Mouse (Mus musculus): ENCODE measurements around the gene Tada2a. TPM values are rescaled to one million over a fixed set of nuclear protein-coding genes. Genes with fewer than 3 reads are reported as not detected.

Tada2a gene
- polyA plus RNA-seq, 1 experiment from 2014 or later, result 30.6 TPM

- H3K4me1 ChIP-seq (replicated peaks; ENCODE audit: control insufficient read depth, insufficient read depth, low read length), result no peaks in the 10 kb centered on the region
- WGBS, result 91% methylated on average over 5 of the region's 5 CpGs
Measured at GRCm38 (mm10) chr11:84097251-84097998, 32.0 kb downstream of the Tada2a start.

DNA sequence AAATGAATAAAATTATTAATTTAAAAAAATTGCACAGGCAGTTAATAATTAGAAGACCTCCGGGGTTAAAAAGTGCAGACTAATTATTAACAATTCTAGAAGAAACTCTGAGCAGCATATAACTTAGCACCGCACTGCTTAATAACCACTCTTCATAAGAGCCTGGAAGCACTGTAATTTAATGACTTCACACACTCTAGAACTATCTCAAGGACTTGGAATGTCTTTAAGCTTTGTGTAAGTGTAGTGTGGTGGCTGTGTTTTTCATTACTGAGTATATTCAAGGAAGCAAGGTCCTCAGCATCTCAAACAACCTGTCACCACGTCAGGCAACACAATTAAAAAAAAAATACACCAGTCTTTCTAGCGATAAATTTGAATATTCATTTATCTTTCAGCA is 34.3 kb downstream of the Tada2a start:
- H3K36me3 ChIP-seq (ENCODE audit: control insufficient read depth, insufficient read depth, low read length), result peaks cover 8% of the 10 kb centered on the region; the same call in 1 of the 2 replicates
- H3K4me1 ChIP-seq (replicated peaks; ENCODE audit: control insufficient read depth, insufficient read depth, low read length), result no peaks in the 10 kb centered on the region
- DNase-seq (ENCODE audit: low spot score) (no peak), ATAC-seq (replicated peaks; ENCODE audit: low FRiP score) (no peak)
- no peak overlapping the region for H3K9ac ChIP-seq (ENCODE audit: low read depth, low read length)
- H3K27ac ChIP-seq (ENCODE audit: low read depth, low read length), result no peak overlapping the region
- H3K4me3 ChIP-seq (ENCODE audit: low read depth, low read length), result no peak overlapping the region
- H3K27me3 ChIP-seq (replicated peaks; ENCODE audit: control insufficient read depth, insufficient read depth, low read length), result no peaks in the 10 kb centered on the region
- WGBS, result 87% methylated on average over 4 of the region's 4 CpGs
- no peaks in the 10 kb centered on the region for H3K9me3 ChIP-seq (ENCODE audit: control insufficient read depth, low read length)
- H3K4me2 ChIP-seq, result no peak overlapping the region

More at GRCm38 (mm10) chr11:84097251-84097998, 32.0 kb downstream of the Tada2a start:
- H3K9me3 ChIP-seq (ENCODE audit: control insufficient read depth, low read length), result no peaks in the 10 kb centered on the region
- no peak overlapping the region for H3K4me3 ChIP-seq (ENCODE audit: low read depth, low read length)
- DNase-seq (ENCODE audit: low spot score) (no peak), ATAC-seq (replicated peaks; ENCODE audit: low FRiP score) (no peak)
- peaks cover 14% of the 10 kb centered on the region; the same call in 1 of the 2 replicates for H3K36me3 ChIP-seq (ENCODE audit: control insufficient read depth, insufficient read depth, low read length)
- no peak overlapping the region for H3K9ac ChIP-seq (ENCODE audit: low read depth, low read length)
- no peak overlapping the region for H3K4me2 ChIP-seq
- H3K27me3 ChIP-seq (replicated peaks; ENCODE audit: control insufficient read depth, insufficient read depth, low read length), result no peaks in the 10 kb centered on the region
- no peak overlapping the region for H3K27ac ChIP-seq (ENCODE audit: low read depth, low read length)

GRCm38 (mm10) chr11:84090572-84090971 is 38.8 kb downstream of the Tada2a start:
- no peak for DNase-seq (ENCODE audit: low spot score)
- Histone ChIP-seq H3K4me1 (replicated peaks; ENCODE audit: control insufficient read depth, insufficient read depth, low read length) (no peaks in the 10 kb centered on the region), H3K4me2 (no peak overlapping the region), H3K9me3 (ENCODE audit: control insufficient read depth, low read length) (no peaks in the 10 kb centered on the region), H3K36me3 (ENCODE audit: control insufficient read depth, insufficient read depth, low read length) (peaks cover 2% of the 10 kb centered on the region; the same call in 1 of the 2 replicates), H3K4me3 (ENCODE audit: low read depth, low read length) (no peak overlapping the region), H3K9ac (ENCODE audit: low read depth, low read length) (no peak overlapping the region), H3K27ac (ENCODE audit: low read depth, low read length) (no peak overlapping the region), H3K27me3 (replicated peaks; ENCODE audit: control insufficient read depth, insufficient read depth, low read length) (no peaks in the 10 kb centered on the region)
- 90% methylated on average over 8 of the region's 8 CpGs for WGBS
- no peak for ATAC-seq (replicated peaks; ENCODE audit: low FRiP score)

DNA sequence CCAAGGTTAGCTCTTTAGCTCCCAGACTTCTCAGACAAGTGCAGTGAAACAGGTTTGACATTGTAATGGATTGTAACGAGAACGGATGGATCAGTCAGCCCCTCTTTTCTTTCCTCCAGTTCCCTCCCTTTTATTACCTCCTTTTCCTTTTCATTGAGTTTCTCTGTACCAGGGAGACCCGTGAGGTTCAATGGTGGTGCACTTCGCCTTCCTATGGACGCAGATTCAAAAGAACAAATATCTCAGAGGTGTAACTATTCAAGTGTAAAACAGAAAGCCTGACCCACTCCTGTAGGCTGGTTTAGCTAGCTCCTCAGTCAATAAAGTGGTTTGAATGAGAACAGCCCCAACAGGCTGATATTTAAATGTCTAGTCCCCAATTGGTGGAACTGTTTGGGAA is 47.5 kb downstream of the Tada2a start:
- ATAC-seq (replicated peaks; ENCODE audit: low FRiP score) (no peak), DNase-seq (ENCODE audit: low spot score) (no peak)
- Histone ChIP-seq H3K9me3 (ENCODE audit: control insufficient read depth, low read length) (no peaks in the 10 kb centered on the region), H3K27ac (ENCODE audit: low read depth, low read length) (no peak overlapping the region), H3K4me2 (no peak overlapping the region), H3K4me1 (replicated peaks; ENCODE audit: control insufficient read depth, insufficient read depth, low read length) (no peaks in the 10 kb centered on the region), H3K4me3 (ENCODE audit: low read depth, low read length) (no peak overlapping the region), H3K9ac (ENCODE audit: low read depth, low read length) (no peak overlapping the region), H3K36me3 (ENCODE audit: control insufficient read depth, insufficient read depth, low read length) (peaks cover 18% of the 10 kb centered on the region), H3K27me3 (replicated peaks; ENCODE audit: control insufficient read depth, insufficient read depth, low read length) (no peaks in the 10 kb centered on the region)
- 94% methylated on average over 5 of the region's 5 CpGs for WGBS

DNA sequence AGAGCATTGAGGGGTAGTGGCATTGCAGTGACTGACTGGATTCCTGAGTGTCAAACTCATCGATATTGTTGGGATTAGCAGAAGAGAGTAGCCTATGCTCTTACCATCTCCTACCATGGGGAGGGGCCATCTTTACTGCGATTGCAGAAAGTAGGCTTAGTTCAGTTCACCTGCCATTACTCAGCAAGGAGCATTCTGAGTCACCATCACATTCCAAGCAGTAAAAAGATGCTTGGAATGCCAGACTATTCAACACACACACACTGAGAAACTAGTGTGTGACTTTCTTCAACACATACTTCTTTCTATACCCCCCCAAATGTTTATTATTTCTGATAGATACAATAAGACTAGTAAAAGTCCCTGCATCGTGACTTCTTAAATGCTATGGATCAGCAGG is 49.1 kb downstream of the Tada2a start:
- no peak overlapping the region for H3K9ac ChIP-seq (ENCODE audit: low read depth, low read length)
- ATAC-seq (replicated peaks; ENCODE audit: low FRiP score) (no peak), DNase-seq (ENCODE audit: low spot score) (no peak)
- H3K36me3 ChIP-seq (ENCODE audit: control insufficient read depth, insufficient read depth, low read length), result peaks cover 15% of the 10 kb centered on the region
- no peak overlapping the region for H3K4me3 ChIP-seq (ENCODE audit: low read depth, low read length)
- no peaks in the 10 kb centered on the region for H3K27me3 ChIP-seq (replicated peaks; ENCODE audit: control insufficient read depth, insufficient read depth, low read length)
- H3K27ac ChIP-seq (ENCODE audit: low read depth, low read length), result no peak overlapping the region
- no peak overlapping the region for H3K4me2 ChIP-seq
- H3K4me1 ChIP-seq (replicated peaks; ENCODE audit: control insufficient read depth, insufficient read depth, low read length), result no peaks in the 10 kb centered on the region
- 89% methylated on average over 3 of the region's 3 CpGs for WGBS
- no peaks in the 10 kb centered on the region for H3K9me3 ChIP-seq (ENCODE audit: control insufficient read depth, low read length)

GRCm38 (mm10) chr11:84079887-84080286 is 49.5 kb downstream of the Tada2a start:
- Histone ChIP-seq H3K4me3 (ENCODE audit: low read depth, low read length) (no peak overlapping the region), H3K36me3 (ENCODE audit: control insufficient read depth, insufficient read depth, low read length) (peaks cover 15% of the 10 kb centered on the region), H3K4me2 (no peak overlapping the region), H3K27ac (ENCODE audit: low read depth, low read length) (no peak overlapping the region), H3K9me3 (ENCODE audit: control insufficient read depth, low read length) (no peaks in the 10 kb centered on the region), H3K4me1 (replicated peaks; ENCODE audit: control insufficient read depth, insufficient read depth, low read length) (no peaks in the 10 kb centered on the region), H3K27me3 (replicated peaks; ENCODE audit: control insufficient read depth, insufficient read depth, low read length) (no peaks in the 10 kb centered on the region), H3K9ac (ENCODE audit: low read depth, low read length) (no peak overlapping the region)
- WGBS, result 81% methylated on average over 4 of the region's 4 CpGs
- DNase-seq (ENCODE audit: low spot score) (no peak), ATAC-seq (replicated peaks; ENCODE audit: low FRiP score) (no peak)

GRCm38 (mm10) chr11:84079361-84079760 is 50.0 kb downstream of the Tada2a start:
- Histone ChIP-seq H3K4me2 (no peak overlapping the region), H3K27ac (ENCODE audit: low read depth, low read length) (no peak overlapping the region), H3K9ac (ENCODE audit: low read depth, low read length) (no peak overlapping the region), H3K36me3 (ENCODE audit: control insufficient read depth, insufficient read depth, low read length) (peaks cover 15% of the 10 kb centered on the region), H3K27me3 (replicated peaks; ENCODE audit: control insufficient read depth, insufficient read depth, low read length) (no peaks in the 10 kb centered on the region), H3K4me3 (ENCODE audit: low read depth, low read length) (no peak overlapping the region), H3K4me1 (replicated peaks; ENCODE audit: control insufficient read depth, insufficient read depth, low read length) (no peaks in the 10 kb centered on the region), H3K9me3 (ENCODE audit: control insufficient read depth, low read length) (no peaks in the 10 kb centered on the region)
- DNase-seq (ENCODE audit: low spot score) (no peak), ATAC-seq (replicated peaks; ENCODE audit: low FRiP score) (no peak)
- WGBS, result 91% methylated on average over 11 of the region's 11 CpGs

GRCm38 (mm10) chr11:84078601-84079000 is 50.8 kb downstream of the Tada2a start:
- Histone ChIP-seq H3K4me3 (ENCODE audit: low read depth, low read length) (no peak overlapping the region), H3K36me3 (ENCODE audit: control insufficient read depth, insufficient read depth, low read length) (peaks cover 15% of the 10 kb centered on the region), H3K4me1 (replicated peaks; ENCODE audit: control insufficient read depth, insufficient read depth, low read length) (no peaks in the 10 kb centered on the region), H3K9ac (ENCODE audit: low read depth, low read length) (no peak overlapping the region), H3K9me3 (ENCODE audit: control insufficient read depth, low read length) (no peaks in the 10 kb centered on the region), H3K27ac (ENCODE audit: low read depth, low read length) (no peak overlapping the region), H3K4me2 (no peak overlapping the region), H3K27me3 (replicated peaks; ENCODE audit: control insufficient read depth, insufficient read depth, low read length) (no peaks in the 10 kb centered on the region)
- 90% methylated on average over 9 of the region's 9 CpGs for WGBS
- ATAC-seq (replicated peaks; ENCODE audit: low FRiP score), result no peak
- no peak for DNase-seq (ENCODE audit: low spot score)

DNA sequence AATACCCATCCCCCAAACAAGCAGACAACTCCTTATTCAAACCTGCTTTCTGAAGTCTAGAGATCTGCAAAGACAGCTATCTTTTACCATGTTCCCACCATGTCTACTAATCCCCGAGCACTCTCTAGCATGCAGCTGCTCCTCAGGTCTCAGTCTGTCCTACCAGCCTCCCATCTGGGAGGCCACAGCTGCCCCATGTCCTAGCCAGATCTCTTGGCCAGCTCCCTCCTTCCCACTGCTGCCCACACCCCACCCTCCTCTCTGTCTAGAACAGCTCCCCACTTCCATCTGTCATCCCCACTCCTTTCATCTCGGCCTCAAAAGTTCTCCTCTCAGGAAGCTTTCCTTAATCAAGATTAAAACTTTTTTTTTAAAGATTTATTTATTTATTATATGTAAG is 52.4 kb downstream of the Tada2a start:
- peaks cover 13% of the 10 kb centered on the region for H3K36me3 ChIP-seq (ENCODE audit: control insufficient read depth, insufficient read depth, low read length)
- no peak for DNase-seq (ENCODE audit: low spot score)
- no peak overlapping the region for H3K4me3 ChIP-seq (ENCODE audit: low read depth, low read length)
- H3K9me3 ChIP-seq (ENCODE audit: control insufficient read depth, low read length), result no peaks in the 10 kb centered on the region
- H3K9ac ChIP-seq (ENCODE audit: low read depth, low read length), result no peak overlapping the region
- H3K4me2 ChIP-seq, result no peak overlapping the region
- no peaks in the 10 kb centered on the region for H3K27me3 ChIP-seq (replicated peaks; ENCODE audit: control insufficient read depth, insufficient read depth, low read length)
- no peaks in the 10 kb centered on the region for H3K4me1 ChIP-seq (replicated peaks; ENCODE audit: control insufficient read depth, insufficient read depth, low read length)
- no peak for ATAC-seq (replicated peaks; ENCODE audit: low FRiP score)
- H3K27ac ChIP-seq (ENCODE audit: low read depth, low read length), result no peak overlapping the region
- WGBS, result 68% methylated on average over 2 of the region's 2 CpGs

All from liver, embryonic 11.5 days (tissue).